ENCODE assay signal across 30 mouse cellular contexts in the genomic region with DNA sequence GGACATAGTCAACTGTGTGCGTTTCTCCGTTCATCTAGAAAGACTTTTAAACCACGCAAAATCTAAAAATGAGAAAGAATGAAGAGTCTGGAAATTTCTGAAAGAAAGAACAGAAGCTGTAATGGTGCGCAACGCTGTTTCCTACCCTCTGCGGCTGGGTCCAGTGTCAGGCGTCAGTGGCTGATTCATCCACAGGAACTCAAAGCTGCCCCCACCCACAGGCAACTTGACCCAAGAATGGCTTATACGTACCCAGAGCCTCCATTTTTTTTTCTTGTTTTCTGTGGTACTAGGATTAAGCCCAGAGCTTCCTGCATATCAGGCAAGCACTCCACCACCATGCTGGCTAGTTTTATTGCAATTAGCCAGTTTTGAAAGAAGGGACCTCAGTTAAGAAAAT. TPM values are rescaled to one million over a fixed set of nuclear protein-coding genes. Genes with fewer than 3 reads are reported as not detected.
A peak's percentile ranks its signal among the peaks of the same experiment; 100 is the strongest.
DNase-seq lines count a peak whose midpoint lies in the region; ATAC-seq and TF ChIP-seq lines count a peak whose summit lies in the region.
"Had no signal": no experiment of that assay in that cellular context is flagged by ENCODE, and none has a peak within 500 bp of the region (broad histone marks: within the 10 kb centered on the region; RNA-seq: fewer than 3 reads in every experiment).

No protein-coding gene starts in this region.

- DNase-seq in heart, postnatal 10 days, result no peak
- DNase-seq in 3T3-L1 (ENCODE audit: low read depth, low spot score), result peak; percentile 89
- DNase-seq in embryonic facial prominence, embryonic 10.5 days (ENCODE audit: low spot score), result no peak
- DNase-seq in urinary bladder, adult 18-20 months (ENCODE audit: low spot score in 2 of 2), result no peak
- no peak for DNase-seq in adipocyte (ENCODE audit: low spot score)
- DNase-seq: adrenal gland, postnatal 14 days; B cell, adult 2 months; cerebellum, adult 8-10 months; cerebellum, postnatal 36 days; heart, postnatal 36 days; kidney, postnatal 36 days; lung, postnatal 14 days; thymus, adult 2 months; thymus, postnatal 4 days had no signal

- WGBS in heart, embryonic 15.5 days, result 73% methylated on average over 8 of the region's 8 CpGs
- WGBS in embryonic facial prominence, embryonic 10.5 days, result 70% methylated on average over 8 of the region's 8 CpGs
- WGBS in intestine, postnatal 0 days, result 90% methylated on average over 8 of the region's 8 CpGs

- H3K4me1 ChIP-seq in heart, embryonic 15.5 days (replicated peaks), result peaks cover 28% of the 10 kb centered on the region
- peaks cover 38% of the 10 kb centered on the region for H3K4me1 ChIP-seq in embryonic facial prominence, embryonic 10.5 days
- no peaks in the 10 kb centered on the region; the same call in 1 of the 2 replicates for H3K4me1 ChIP-seq in intestine, postnatal 0 days (replicated peaks; ENCODE audit: control insufficient read depth, insufficient read depth, low read length)

- ATAC-seq in heart, embryonic 15.5 days (replicated peaks; ENCODE audit: insufficient number of reproducible peaks, insufficient read depth, low FRiP score, low read depth), result no peak
- ATAC-seq in granulocyte monocyte progenitor cell, adult 5-6 weeks (replicated peaks; ENCODE audit: poor library complexity, severe bottlenecking), result 0 out of 2 replicates have a peak, but pooled peaks have one; percentile 20
- ATAC-seq in intestine, postnatal 0 days, result no peak
- ATAC-seq: activated CD4-positive, CD25-positive, alpha-beta regulatory T cell, adult 4 months had no signal

- no peak for TF ChIP-seq CTCF in intestine, postnatal 0 days (IDR thresholded peaks at IDR 0.05; ENCODE audit: low read depth)

- intact Hi-C loops in heart, postnatal 10 days (cut with DNase I), result loop anchor here (10.0 kb wide), 2 partner anchors 434 to 1014 kb away; no protein-coding TSS in a partner anchor

- no peak overlapping the region for H3K4me3 ChIP-seq in heart, embryonic 15.5 days
- H3K4me3 ChIP-seq in embryonic facial prominence, embryonic 10.5 days, result no peak overlapping the region
- H3K4me3 ChIP-seq in intestine, postnatal 0 days (ENCODE audit: low read depth, low read length), result no peak overlapping the region
- H3K4me3 ChIP-seq: forebrain, embryonic 15.5 days; heart, adult 2 months; heart, embryonic 13.5 days; hindbrain, embryonic 15.5 days; left cerebral cortex, adult 2 months; limb, embryonic 15.5 days; liver, embryonic 15.5 days; megakaryocyte, embryonic 14.5 days; neural tube, embryonic 13.5 days; stomach, embryonic 15.5 days had no signal

- H3K9me3 ChIP-seq in heart, embryonic 15.5 days (replicated peaks), result no peaks in the 10 kb centered on the region
- H3K9me3 ChIP-seq in embryonic facial prominence, embryonic 10.5 days, result no peaks in the 10 kb centered on the region
- H3K9me3 ChIP-seq in intestine, postnatal 0 days (ENCODE audit: control insufficient read depth), result no peaks in the 10 kb centered on the region
- H3K9me3 ChIP-seq: forebrain, embryonic 15.5 days; G1E; heart, embryonic 13.5 days; hindbrain, embryonic 15.5 days; limb, embryonic 15.5 days; liver, embryonic 15.5 days; megakaryocyte, embryonic 14.5 days; neural tube, embryonic 13.5 days; stomach, embryonic 15.5 days had no signal

- H3K27me3 ChIP-seq in heart, embryonic 15.5 days, result no peaks in the 10 kb centered on the region
- H3K27me3 ChIP-seq in embryonic facial prominence, embryonic 10.5 days (replicated peaks; ENCODE audit: low read depth, poor library complexity, severe bottlenecking), result 0 out of 2 replicates have a peak, but pooled peaks cover 3% of the 10 kb centered on the region
- H3K27me3 ChIP-seq in intestine, postnatal 0 days (replicated peaks; ENCODE audit: control insufficient read depth, insufficient read depth, low read length), result no peaks in the 10 kb centered on the region
- H3K27me3 ChIP-seq: CH12.LX; forebrain, embryonic 15.5 days; heart, embryonic 13.5 days; hindbrain, embryonic 15.5 days; limb, embryonic 15.5 days; liver, embryonic 15.5 days; megakaryocyte, embryonic 14.5 days; neural tube, embryonic 13.5 days; stomach, embryonic 15.5 days had no signal

- H3K4me2 ChIP-seq in heart, embryonic 15.5 days, result no peak overlapping the region
- no peak overlapping the region for H3K4me2 ChIP-seq in intestine, postnatal 0 days (replicated peaks; ENCODE audit: low read depth)
- H3K4me2 ChIP-seq: forebrain, embryonic 15.5 days; heart, embryonic 13.5 days; hindbrain, embryonic 15.5 days; limb, embryonic 15.5 days; liver, embryonic 15.5 days; neural tube, embryonic 13.5 days; stomach, embryonic 15.5 days had no signal

- H3K9ac ChIP-seq in heart, embryonic 15.5 days, result no peak overlapping the region
- H3K9ac ChIP-seq in intestine, postnatal 0 days (ENCODE audit: low read depth, low read length), result no peak overlapping the region
- H3K9ac ChIP-seq: forebrain, embryonic 15.5 days; heart, embryonic 13.5 days; hindbrain, embryonic 15.5 days; limb, embryonic 15.5 days; liver, embryonic 15.5 days; neural tube, embryonic 13.5 days; stomach, embryonic 15.5 days had no signal

- no peaks in the 10 kb centered on the region for H3K36me3 ChIP-seq in heart, embryonic 15.5 days
- no peaks in the 10 kb centered on the region for H3K36me3 ChIP-seq in embryonic facial prominence, embryonic 10.5 days (replicated peaks)
- no peaks in the 10 kb centered on the region; the same call in 1 of the 2 replicates for H3K36me3 ChIP-seq in intestine, postnatal 0 days (ENCODE audit: control insufficient read depth, insufficient read depth)
- H3K36me3 ChIP-seq: forebrain, embryonic 15.5 days; heart, embryonic 13.5 days; hindbrain, embryonic 15.5 days; limb, embryonic 15.5 days; liver, embryonic 15.5 days; neural tube, embryonic 13.5 days; stomach, embryonic 15.5 days had no signal

- H3K27ac ChIP-seq in heart, embryonic 15.5 days, result 0 out of 2 replicates have a peak overlapping the region, but pooled peaks have one; percentile 1
- peak overlapping the region; percentile 30; the same call in 1 of the 2 replicates for H3K27ac ChIP-seq in embryonic facial prominence, embryonic 10.5 days (replicated peaks)
- no peak overlapping the region for H3K27ac ChIP-seq in intestine, postnatal 0 days (ENCODE audit: low read depth, low read length)
- H3K27ac ChIP-seq: forebrain, embryonic 15.5 days; heart, adult 2 months; heart, embryonic 13.5 days; hindbrain, embryonic 15.5 days; left cerebral cortex, adult 2 months; limb, embryonic 15.5 days; liver, embryonic 15.5 days; neural tube, embryonic 13.5 days; stomach, embryonic 15.5 days had no signal

RNA-seq across cellular contexts. Expression of a gene that starts 37.7 kb away (rescaled TPM):
- polyA plus RNA-seq in heart, embryonic 15.5 days (2015; fragmentation: Nextera tagmentation; extraction: Ambion mirVana), result 20.2 and 23.8 TPM in 2 replicates
- total RNA-seq in heart, postnatal 10 days (2021), result 10 to 100 TPM; 42.0 to 84.3 TPM
- 14.7 and 18.9 TPM in 2 replicates for polyA plus RNA-seq in embryonic facial prominence, embryonic 10.5 days (2016; fragmentation: Nextera tagmentation; extraction: Ambion mirVana)
- total RNA-seq in granulocyte monocyte progenitor cell, adult 5-6 weeks (2014; fragmentation: Nextera tagmentation), result 62.1 and 70.9 TPM in 2 replicates
- total RNA-seq in granulocyte monocyte progenitor cell, adult 5-6 weeks (2017), result 84.2 and 102 TPM in 2 replicates
- polyA plus RNA-seq in intestine, postnatal 0 days (2015; fragmentation: Nextera tagmentation; extraction: Ambion mirVana), result 14.7 and 17.5 TPM in 2 replicates
